Mouse (Mus musculus) liver, adult 2 months (tissue): Measurements from ENCODE around the gene Adam4. TPM values are rescaled to one million over a fixed set of nuclear protein-coding genes. Genes with fewer than 3 reads are reported as not detected.
"Not testable (repeated sequence)": the region's sequence is repeated elsewhere in the genome, so short reads cannot be mapped to it uniquely, and the experiment has no call there.

Experiments
- DNase-seq: peaks from one replicate; pipeline ENCODE4 v3.0.0-alpha.2; 2011; ENCODE audit warnings: low read depth, low spot score; ENCODE audit errors: extremely low read depth
- H3K27ac ChIP-seq: fragments of 200-500 bp; replicated peaks from 2 replicates; pipeline ENCODE4 v1.5.1; 2012; ENCODE audit warnings: low read depth, mild to moderate bottlenecking, control low read depth, inconsistent platforms, low read length; ENCODE audit not compliant: insufficient read depth
- H3K27me3 ChIP-seq: fragments of 200-500 bp; 2 replicates; pipeline ENCODE4 v1.6.1; 2012; ENCODE audit warnings: mild to moderate bottlenecking, moderate library complexity, low read length, inconsistent platforms; ENCODE audit not compliant: control insufficient read depth, insufficient read depth
- H3K36me3 ChIP-seq: fragments of 200-500 bp; 2 replicates; pipeline ENCODE4 v1.6.1; 2012; ENCODE audit warnings: low read length, inconsistent platforms; ENCODE audit not compliant: control insufficient read depth, insufficient read depth
- H3K4me1 ChIP-seq: fragments of 200-500 bp; 2 replicates; pipeline ENCODE4 v1.6.1; 2011; ENCODE audit warnings: low read length; ENCODE audit not compliant: control insufficient read depth, insufficient read depth
- H3K4me3 ChIP-seq: fragments of 200-500 bp; 2 replicates; pipeline ENCODE4 v1.5.1; 2011; ENCODE audit warnings: low read depth, mild to moderate bottlenecking, control low read depth, low read length, moderate library complexity; ENCODE audit not compliant: insufficient read depth
- H3K79me2 ChIP-seq: fragments of 200-500 bp; 2 replicates; pipeline ENCODE4 v1.6.1; 2012; ENCODE audit warnings: inconsistent platforms, mild to moderate bottlenecking, low read length, moderate library complexity; ENCODE audit not compliant: control insufficient read depth, insufficient read depth
- H3K9ac ChIP-seq: fragments of 200-500 bp; 2 replicates; pipeline ENCODE4 v1.6.1; 2012; ENCODE audit warnings: low read depth, mild to moderate bottlenecking, control low read depth, inconsistent platforms, low read length
- CTCF ChIP-seq: fragments of 200-500 bp; IDR thresholded peaks from 2 replicates; pipeline ENCODE4 v1.5.1; 2011; ENCODE audit warnings: low read depth, low read length, control low read depth
- POLR2A ChIP-seq: fragments of 200-500 bp; IDR thresholded peaks from 2 replicates; pipeline ENCODE4 v1.6.1; 2011; ENCODE audit warnings: low read length, control low read depth; ENCODE audit not compliant: insufficient read depth; ENCODE audit errors: extremely low read depth
- WGBS: fragments of 180-500 bp; shearing (Covaris S2); methylation state at CpG from one replicate; pipeline ENCODE4 v1.1.7; 2018; 5-methylcytosine and 5-hydroxymethylcytosine counted together
- polyA plus RNA-seq: library from polyadenylated mRNA; depleted of rRNA; stranded (reverse); fragments of >200 nt; gene quantifications from 2 replicates; pipeline ENCODE4 v1.2.3, GENCODE M21; 2012; rRNA removed
- total RNA-seq: library from RNA; depleted of rRNA; stranded (reverse); fragments of >200 nt; gene quantifications from 2 replicates; pipeline ENCODE4 v1.2.3, GENCODE M21; 2014; rRNA removed

Adam4 gene
- total and polyA plus RNA-seq, 2 experiments: 0.35 to 2.6 TPM

DNA sequence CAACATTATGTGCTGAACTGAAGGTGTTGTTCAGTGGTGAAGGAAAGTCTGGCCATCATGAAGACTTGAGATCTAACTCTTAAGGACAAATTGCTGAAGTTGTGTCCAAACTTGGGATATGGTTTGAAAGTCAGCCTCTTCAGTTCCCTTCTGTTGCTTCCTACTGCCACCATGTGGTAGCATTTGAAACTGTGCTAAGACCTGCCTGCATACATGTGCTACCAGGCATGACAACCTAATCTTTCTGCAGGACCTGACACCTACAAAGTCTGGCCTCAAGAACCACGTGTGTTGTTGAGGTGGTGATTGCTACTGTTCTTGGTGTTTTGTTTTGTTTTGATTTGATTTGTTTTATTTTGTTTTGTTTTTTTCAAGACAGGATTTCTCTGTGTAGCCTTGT, 19.6 kb downstream of the Adam4 start:
- 23% methylated on average over 1 of the region's 1 CpGs for WGBS
- Histone ChIP-seq H3K36me3 (no peaks in the 10 kb centered on the region), H3K4me3 (no peak overlapping the region), H3K79me2 (no peaks in the 10 kb centered on the region), H3K27me3 (no peaks in the 10 kb centered on the region), H3K27ac (no peak overlapping the region), H3K4me1 (no peaks in the 10 kb centered on the region), H3K9ac (no peak overlapping the region)
- TF ChIP-seq CTCF: peak; percentile 35; the same call in 1 of the 2 replicates
- TF ChIP-seq POLR2A: no peak
- peak; percentile 64 for DNase-seq

GRCm38 (mm10) chr12:81379364-81379763, 42.4 kb downstream of the Adam4 start, which contains the start of gene Gm4787:
Gene Gm4787, minus strand, starts transcription at chr12:81379464.
- WGBS: 100% methylated on average over 1 of the region's 1 CpGs

More at GRCm38 (mm10) chr12:81379364-81379763, 42.4 kb downstream of the Adam4 start, which contains the start of gene Gm4787:
- H3K4me1 ChIP-seq, H3K27me3 ChIP-seq, H3K27ac ChIP-seq, H3K36me3 ChIP-seq, H3K4me3 ChIP-seq, H3K9ac ChIP-seq, DNase-seq, H3K79me2 ChIP-seq: not testable (repeated sequence)

Other genes with a start within 250 kb of the Adam4 start
- gene Slc8a3, start 88.8 kb downstream of the Adam4 start, total RNA-seq: under 0.01 and 0.07 TPM in 2 replicates
- 0.01 TPM in 1 of 2 replicates, not detected in the other for gene Slc8a3, start 88.8 kb downstream of the Adam4 start, polyA plus RNA-seq
- gene Gm4787, start 42.5 kb downstream of the Adam4 start, total RNA-seq: 2.3 and 2.5 TPM in 2 replicates
- gene Gm4787, start 42.5 kb downstream of the Adam4 start, polyA plus RNA-seq: 0.11 and 0.18 TPM in 2 replicates
- 98.8 and 106 TPM in 2 replicates for gene Cox16, start 63.2 kb upstream of the Adam4 start, total RNA-seq
- gene Cox16, start 63.2 kb upstream of the Adam4 start, polyA plus RNA-seq: 101 and 114 TPM in 2 replicates
- 5.8 and 6.2 TPM in 2 replicates for gene Gm20498, start 111.0 kb upstream of the Adam4 start, total RNA-seq
- gene Gm20498, start 111.0 kb upstream of the Adam4 start, polyA plus RNA-seq: 13.9 and 18.6 TPM in 2 replicates
- gene Synj2bp, start 111.0 kb upstream of the Adam4 start, total RNA-seq: 40.4 and 55.0 TPM in 2 replicates
- 32.3 and 32.6 TPM in 2 replicates for gene Synj2bp, start 111.0 kb upstream of the Adam4 start, polyA plus RNA-seq
- gene Adam21, start 146.5 kb upstream of the Adam4 start, total RNA-seq: 0.09 and 0.13 TPM in 2 replicates
- gene Adam21, start 146.5 kb upstream of the Adam4 start, polyA plus RNA-seq: 0.02 TPM in 1 of 2 replicates, not detected in the other
- 18.4 and 19.9 TPM in 2 replicates for gene Med6, start 173.1 kb upstream of the Adam4 start, total RNA-seq
- 3.5 and 6.0 TPM in 2 replicates for gene Med6, start 173.1 kb upstream of the Adam4 start, polyA plus RNA-seq
- gene Ttc9, start 209.3 kb upstream of the Adam4 start, total RNA-seq: 0.13 TPM in 1 of 2 replicates, not detected in the other
- not detected in 2 replicates for gene Ttc9, start 209.3 kb upstream of the Adam4 start, polyA plus RNA-seq